Mouse (Mus musculus) adrenal gland, postnatal 10 days (tissue): ENCODE results near the gene Kynu. TPM values are rescaled to one million over a fixed set of nuclear protein-coding genes. Genes with fewer than 3 reads are reported as not detected.

ENCODE experiments used
- DNase-seq: peaks from one replicate; pipeline ENCODE4 v3.0.0; 2021; ENCODE audit warnings: mixed read lengths
- total RNA-seq, 2 experiments: library from RNA; stranded (reverse); gene quantifications; 2 replicates each; pipeline ENCODE4 v1.2.3; 2021

Gene Kynu
- total RNA-seq, 2 experiments from 2014 or later = 5.1 to 9.2 TPM

DNA sequence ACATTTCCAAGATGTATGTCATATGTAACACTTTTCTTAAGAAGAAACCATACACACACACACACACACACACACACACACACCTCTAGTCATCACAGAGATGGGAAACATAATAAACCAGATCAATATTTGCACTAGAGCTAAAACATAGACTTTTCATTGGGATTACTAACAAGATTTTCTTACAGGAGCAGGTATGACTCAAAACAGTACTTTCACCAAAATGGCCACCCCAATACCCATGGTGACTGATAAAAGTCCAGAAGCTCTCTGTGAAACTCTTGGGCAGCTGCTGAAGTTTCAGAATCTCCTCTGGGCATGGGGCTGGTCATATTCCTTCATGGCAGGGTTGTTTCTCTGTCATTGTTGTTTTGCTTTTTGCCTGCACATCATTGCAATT lies 114.5 kb downstream of the Kynu start:
- no peak for DNase-seq

DNA sequence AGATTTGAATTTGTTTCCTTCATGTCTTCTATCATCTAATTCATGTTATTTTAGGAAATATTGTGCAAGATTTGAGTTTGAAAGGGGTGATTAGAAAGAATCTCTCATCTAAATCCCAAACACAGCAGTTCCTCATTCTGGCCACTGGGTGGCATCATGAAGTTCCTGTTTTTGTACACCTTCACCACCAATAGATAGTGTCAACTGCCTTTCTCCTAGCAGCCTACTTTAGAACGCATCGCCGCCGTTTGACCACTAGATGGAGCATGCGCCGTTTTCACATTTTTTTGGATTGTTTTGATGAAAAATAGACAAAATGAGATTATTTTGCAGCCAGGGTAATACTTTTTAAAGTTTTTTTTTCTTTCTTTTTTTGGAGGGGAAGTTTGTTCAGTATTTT lies 118.5 kb downstream of the Kynu start:
- peak; percentile 67 for DNase-seq

DNA sequence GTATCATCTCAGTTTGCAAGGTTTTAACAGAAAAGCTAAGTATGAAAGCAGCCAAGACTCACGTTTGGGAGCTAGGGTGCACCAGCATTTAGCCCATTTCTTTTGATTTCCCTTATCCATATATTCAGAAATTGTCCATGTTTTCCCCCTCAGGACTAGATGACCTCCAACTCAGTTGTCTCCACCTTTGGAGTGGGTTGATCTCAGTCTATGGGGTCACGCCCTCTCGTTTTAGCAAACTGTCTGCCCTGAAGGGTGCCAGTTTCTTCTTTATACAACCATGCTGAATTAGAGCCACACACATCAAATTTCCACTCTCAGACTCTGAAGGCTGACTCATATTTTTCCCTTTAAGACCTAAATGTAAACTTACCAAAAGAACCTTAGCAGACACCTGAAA lies 119.0 kb downstream of the Kynu start:
- no peak for DNase-seq

DNA sequence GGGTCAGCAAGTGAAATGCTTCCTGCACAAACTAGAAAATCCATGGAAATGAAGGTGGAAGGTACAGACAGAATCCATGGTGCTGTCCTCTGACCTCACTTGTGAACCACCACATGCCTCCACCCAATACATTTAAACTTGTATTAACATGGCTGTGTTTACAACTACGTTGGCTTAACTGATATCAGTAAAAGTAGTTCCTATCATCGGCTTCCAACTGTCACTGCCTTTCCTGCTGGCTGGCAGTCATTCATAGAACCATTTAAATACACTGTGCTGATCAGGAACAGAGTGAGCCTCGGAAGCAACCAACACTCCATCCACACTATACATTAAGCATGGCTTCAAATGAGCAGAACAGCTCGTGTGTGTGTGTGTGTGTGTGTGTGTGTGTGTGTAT lies 120.1 kb downstream of the Kynu start:
- DNase-seq = no peak

DNA sequence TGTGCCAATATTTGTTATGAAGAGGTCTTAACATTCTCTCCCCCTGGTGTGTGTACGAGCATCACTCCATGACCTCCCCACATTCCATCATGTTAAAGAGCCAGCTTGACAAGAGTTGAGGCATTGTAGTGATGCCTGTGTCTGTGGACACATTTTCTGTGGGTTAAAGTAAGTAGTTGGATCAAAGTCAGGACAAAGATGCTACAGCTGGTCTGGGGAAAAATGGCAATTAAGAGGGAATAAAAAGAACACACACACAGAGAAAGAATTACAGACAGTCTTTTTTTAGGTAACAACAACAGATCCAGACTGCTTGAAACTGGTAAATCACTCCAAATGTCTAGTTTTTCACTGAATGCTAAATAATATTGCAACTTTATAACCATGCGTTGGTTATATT lies 135.3 kb downstream of the Kynu start:
- no peak for DNase-seq

DNA sequence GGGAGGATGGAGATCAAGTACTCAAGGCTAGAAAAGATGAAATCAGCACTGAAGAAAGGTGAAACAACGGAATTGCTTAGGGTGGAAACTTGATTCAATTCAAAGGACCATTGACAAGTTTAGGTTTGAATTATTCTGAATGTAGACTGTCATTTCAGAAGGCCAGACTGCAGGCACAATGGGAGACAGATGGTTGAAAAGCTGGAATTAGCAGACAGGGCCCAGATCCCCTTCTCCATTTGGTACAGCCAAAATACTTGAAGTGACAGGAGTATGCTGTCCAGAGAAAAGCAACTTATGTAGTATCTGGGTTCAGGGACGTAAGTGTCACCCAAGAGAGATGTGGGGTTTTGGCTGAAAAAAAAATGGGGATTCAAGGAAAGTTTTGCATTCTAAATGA lies 136.2 kb downstream of the Kynu start:
- no peak for DNase-seq

DNA sequence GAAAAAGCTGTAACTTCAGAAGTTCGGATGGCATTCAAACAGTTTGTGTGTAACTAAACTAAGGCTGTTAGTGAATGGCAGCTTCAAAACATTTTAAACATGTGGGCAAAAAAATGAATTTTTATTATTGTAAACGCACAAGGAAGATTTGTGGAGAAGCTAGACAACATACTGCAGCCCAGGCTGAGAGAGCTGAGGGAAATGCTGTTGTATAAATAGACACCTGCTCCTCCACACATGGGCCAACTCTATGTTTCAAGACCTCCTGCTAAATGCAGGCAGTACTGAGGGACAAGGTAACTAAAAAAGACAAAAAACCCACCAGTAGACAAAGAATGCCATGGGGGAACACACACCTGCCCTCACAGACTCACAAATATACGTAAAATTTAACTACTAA lies 140.5 kb downstream of the Kynu start:
- no peak for DNase-seq

DNA sequence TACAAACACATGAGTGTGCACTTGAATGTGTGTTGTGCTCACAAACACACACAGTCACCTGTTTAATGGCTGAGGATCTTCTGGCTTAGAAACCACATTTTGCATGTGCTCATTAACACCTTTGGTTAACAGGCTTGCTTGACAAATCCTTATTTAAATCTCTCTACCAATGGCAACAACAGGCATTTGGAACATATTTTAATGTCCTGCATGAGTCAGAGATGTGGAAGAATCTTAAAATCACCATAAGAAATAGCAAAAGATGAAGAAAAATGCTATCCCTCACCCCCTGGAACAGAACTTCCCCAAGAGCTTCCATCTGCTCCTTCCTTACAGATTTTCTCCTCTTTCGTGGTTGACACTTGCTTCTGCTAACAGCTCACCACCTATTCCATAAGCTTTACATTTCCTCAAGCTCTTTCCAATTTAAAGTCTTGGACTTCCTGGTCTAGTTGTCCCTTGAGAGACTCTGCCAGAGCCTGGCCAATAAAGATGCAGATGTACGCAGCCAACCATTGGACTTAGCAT lies 157.5 kb downstream of the Kynu start:
- DNase-seq = no peak

DNA sequence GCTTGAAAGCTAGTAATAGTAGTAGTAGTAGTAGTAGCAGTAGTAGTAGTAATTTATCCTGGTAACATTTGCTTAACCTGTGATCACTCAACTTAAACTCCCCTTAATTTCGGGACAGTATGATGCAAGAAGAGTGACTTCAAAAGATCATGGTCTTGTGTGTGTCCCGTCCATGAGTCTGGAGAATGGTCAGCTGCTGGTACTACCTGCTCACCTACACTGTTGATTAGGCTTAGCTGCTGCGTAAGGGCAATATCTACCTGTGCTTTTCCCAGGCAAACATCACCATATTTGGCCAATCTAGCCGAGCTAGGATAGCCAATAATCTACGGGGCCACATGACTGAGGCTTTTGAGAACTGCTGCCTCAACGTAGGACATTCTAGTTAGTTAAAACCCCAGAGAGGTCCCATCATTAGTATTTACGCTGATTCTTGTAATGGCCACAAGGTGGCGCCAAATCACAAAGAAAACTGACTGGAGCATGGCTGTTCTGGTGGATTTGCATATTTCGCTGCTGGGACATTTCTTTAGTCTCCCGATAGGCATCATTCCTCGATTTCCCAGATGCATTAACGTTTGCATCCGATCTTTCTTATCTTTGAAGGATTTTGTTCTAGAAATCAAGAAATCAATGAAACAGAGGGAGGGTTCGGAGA lies 167.4 kb downstream of the Kynu start:
- DNase-seq = peak; percentile 66

DNA sequence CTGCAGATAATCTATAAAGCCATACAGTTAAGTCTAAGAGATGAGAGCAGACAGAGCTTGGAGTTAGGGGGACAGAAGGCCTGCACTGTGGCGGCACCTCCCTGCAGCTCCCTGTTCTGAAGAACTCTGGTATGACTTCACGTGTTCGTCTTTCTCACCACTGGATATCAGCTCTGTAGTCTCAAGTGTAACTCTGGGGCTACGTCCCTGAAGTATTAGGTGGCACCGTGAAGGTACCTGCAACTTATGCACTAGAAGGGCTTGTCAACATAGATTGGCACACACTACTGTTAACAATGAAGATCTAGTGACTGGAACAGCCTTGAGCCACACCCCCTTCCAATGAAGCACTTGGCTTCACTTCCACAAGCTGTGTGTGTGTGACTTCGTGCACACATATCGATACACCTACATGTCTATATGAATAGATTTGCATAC lies 168.0 kb downstream of the Kynu start:
- no peak for DNase-seq

DNA sequence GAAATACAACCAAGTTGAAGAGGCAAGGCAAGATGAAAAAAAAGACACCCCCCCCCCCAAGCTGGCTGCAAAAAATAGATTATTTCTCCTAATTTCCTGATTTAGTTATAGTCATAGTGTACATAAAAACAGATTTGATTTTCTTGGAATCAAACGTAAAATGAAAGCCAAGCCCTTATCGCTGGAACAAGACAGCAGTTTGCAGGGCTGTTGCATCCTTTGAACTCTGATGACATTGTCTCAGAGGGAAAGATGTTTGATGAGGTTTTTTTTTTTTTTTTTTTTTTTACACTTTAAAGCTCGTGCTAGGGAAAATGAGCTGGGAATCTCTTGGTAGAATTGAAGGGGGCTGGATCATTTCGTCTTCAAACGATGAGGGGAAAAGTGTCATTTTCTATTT lies 172.1 kb downstream of the Kynu start:
- DNase-seq = no peak

DNA sequence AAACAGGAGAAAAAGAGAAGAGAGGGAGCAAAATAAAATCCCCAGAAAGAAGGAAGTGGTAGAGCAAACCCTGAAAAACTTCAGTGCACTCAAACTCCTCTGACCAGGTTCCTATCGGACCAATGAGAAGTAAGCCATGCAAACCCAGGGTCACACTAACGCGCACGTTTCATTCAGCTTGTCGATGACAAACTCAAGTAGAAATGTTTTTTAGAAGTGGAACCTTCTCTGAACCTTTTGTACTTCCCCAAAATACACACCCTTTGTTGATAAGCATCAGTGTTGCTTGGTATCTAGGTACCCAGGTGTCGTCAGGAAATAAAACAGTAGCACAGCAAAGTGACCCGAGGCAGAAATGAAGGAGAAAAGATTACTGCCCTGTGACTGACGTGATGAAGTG lies 172.6 kb downstream of the Kynu start:
- DNase-seq = no peak

DNA sequence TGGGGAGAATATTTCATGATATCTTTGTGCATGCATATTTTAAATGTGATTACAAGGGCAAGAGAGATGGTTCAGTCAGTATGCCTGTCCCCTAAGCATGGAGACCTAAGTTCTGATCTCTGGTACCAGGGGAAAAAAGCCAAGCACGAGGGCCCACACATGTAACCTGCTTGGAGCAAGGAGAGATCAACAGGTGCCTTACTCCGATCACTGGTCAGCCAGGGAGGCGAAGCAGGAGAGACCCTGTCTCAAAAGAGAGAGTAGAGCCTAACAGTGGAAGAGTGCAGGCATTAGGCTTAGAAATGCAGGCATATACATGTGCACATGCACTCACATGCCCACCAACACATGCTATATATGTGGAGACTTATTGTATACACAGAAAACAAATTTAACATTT lies 173.7 kb downstream of the Kynu start:
- DNase-seq = no peak

Other genes starting within 250 kb of the Kynu start
- 1 to 10 TPM; 2.9 to 4.3 TPM for gene Arhgap15, start 193.5 kb downstream of the Kynu start, total RNA-seq